Mouse (Mus musculus) thymus, adult 2 months (tissue): Measurements from ENCODE around the gene Olfml2a.

ENCODE experiments used
- CTCF ChIP-seq: fragments of 200-500 bp; IDR thresholded peaks from 2 replicates; pipeline ENCODE4 v1.5.1; 2012; ENCODE audit warnings: mild to moderate bottlenecking, control low read depth, low read length, moderate library complexity, borderline replicate concordance; ENCODE audit not compliant: control insufficient read depth, poor library complexity, insufficient read depth; ENCODE audit errors: extremely low read depth
- POLR2A ChIP-seq: fragments of 200-500 bp; IDR thresholded peaks from 2 replicates; pipeline ENCODE4 v1.6.1; 2012; ENCODE audit warnings: mild to moderate bottlenecking, low read length, control low read depth, moderate library complexity; ENCODE audit not compliant: control insufficient read depth, poor library complexity, insufficient read depth; ENCODE audit errors: extremely low read depth

- no peak for TF ChIP-seq POLR2A
- no peak for TF ChIP-seq CTCF
Observed at GRCm38 (mm10) chr2:38950281-38950719, 18.5 kb downstream of the Olfml2a start.
